Mouse (Mus musculus): ENCODE measurements around the gene Morc2b. TPM values are rescaled to one million over a fixed set of nuclear protein-coding genes. Genes with fewer than 3 reads are reported as not detected.

Gene Morc2b
- polyA plus RNA-seq, 1 experiment from 2014 or later, result not detected

DNA sequence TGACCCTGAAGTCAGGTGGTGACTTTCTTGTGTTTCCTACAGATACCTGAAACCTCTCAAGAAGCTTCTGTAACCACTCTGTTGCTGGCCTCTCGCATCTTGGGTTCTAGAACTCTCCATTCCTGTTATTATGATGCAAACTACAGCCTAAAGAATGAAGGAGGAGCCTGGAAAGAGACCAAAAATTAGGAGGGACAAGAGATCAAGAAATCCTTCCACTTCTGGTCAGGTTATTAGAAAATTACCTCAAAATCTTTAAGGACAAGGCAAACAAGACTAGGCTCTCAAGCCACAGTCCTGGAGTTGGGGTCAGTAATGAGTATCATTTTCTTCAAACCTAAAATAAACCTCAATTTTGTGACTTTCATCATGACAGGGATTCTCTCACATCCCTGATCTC lies 71.5 kb downstream of the Morc2b start, which contains the start of gene 4921501E09Rik:
Gene 4921501E09Rik, minus strand, starts transcription at position 101 of the 400 bp plus-strand sequence.
- DNase-seq (ENCODE audit: low spot score) (no peak), ATAC-seq (no peak)
- Histone ChIP-seq H3K9me3 (replicated peaks; ENCODE audit: control insufficient read depth, low read length) (no peaks in the 10 kb centered on the region), H3K9ac (ENCODE audit: low read length) (no peak within 1 kb of the TSS), H3K27me3 (replicated peaks; ENCODE audit: control insufficient read depth, insufficient read depth, low read length) (no peaks in the 10 kb centered on the region), H3K4me2 (ENCODE audit: low read length) (no peak within 1 kb of the TSS), H3K36me3 (ENCODE audit: control insufficient read depth, insufficient read depth, low read length) (no peaks in the 10 kb centered on the region), H3K27ac (ENCODE audit: low read depth, low read length) (no peak within 1 kb of the TSS), H3K4me3 (ENCODE audit: low read depth, low read length) (no peak within 1 kb of the TSS), H3K4me1 (ENCODE audit: control insufficient read depth, insufficient read depth, low read length) (no peaks in the 10 kb centered on the region)
- 51% methylated on average over 1 of the region's 1 CpGs for WGBS

Other genes starting within 250 kb of the Morc2b start
- gene Zfp870, start 248.0 kb downstream of the Morc2b start, polyA plus RNA-seq (2014; fragmentation: Nextera tagmentation; extraction: Ambion mirVana), result 8.5 and 10.9 TPM in 2 replicates
- gene Cyp4f14, start 222.3 kb downstream of the Morc2b start, polyA plus RNA-seq (2014; fragmentation: Nextera tagmentation; extraction: Ambion mirVana), result 0.10 TPM in 1 of 2 replicates, not detected in the other
- 3.6 and 4.5 TPM in 2 replicates for gene Cyp4f13, start 192.3 kb downstream of the Morc2b start, polyA plus RNA-seq (2014; fragmentation: Nextera tagmentation; extraction: Ambion mirVana)
- gene Zfp472, start 173.9 kb downstream of the Morc2b start, polyA plus RNA-seq (2014; fragmentation: Nextera tagmentation; extraction: Ambion mirVana), result 12.1 and 12.7 TPM in 2 replicates
- gene Zfp952, start 146.6 kb downstream of the Morc2b start, polyA plus RNA-seq (2014; fragmentation: Nextera tagmentation; extraction: Ambion mirVana), result 17.5 and 20.0 TPM in 2 replicates
- 25.5 and 29.9 TPM in 2 replicates for gene Zfp763, start 106.3 kb downstream of the Morc2b start, polyA plus RNA-seq (2014; fragmentation: Nextera tagmentation; extraction: Ambion mirVana)
- not detected in 2 replicates for gene 4921501E09Rik, start 71.6 kb downstream of the Morc2b start, polyA plus RNA-seq (2014; fragmentation: Nextera tagmentation; extraction: Ambion mirVana)
- 24.4 and 26.6 TPM in 2 replicates for gene Zfp563, start 50.4 kb downstream of the Morc2b start, polyA plus RNA-seq (2014; fragmentation: Nextera tagmentation; extraction: Ambion mirVana)
- not detected in 2 replicates for gene Olfr55, start 28.8 kb upstream of the Morc2b start, polyA plus RNA-seq (2014; fragmentation: Nextera tagmentation; extraction: Ambion mirVana)
- not detected in 2 replicates for gene Olfr239, start 51.6 kb upstream of the Morc2b start, polyA plus RNA-seq (2014; fragmentation: Nextera tagmentation; extraction: Ambion mirVana)
- not detected in 2 replicates for gene Olfr1564, start 82.0 kb upstream of the Morc2b start, polyA plus RNA-seq (2014; fragmentation: Nextera tagmentation; extraction: Ambion mirVana)
- 28.7 and 29.8 TPM in 2 replicates for gene Zfp955a, start 115.5 kb upstream of the Morc2b start, polyA plus RNA-seq (2014; fragmentation: Nextera tagmentation; extraction: Ambion mirVana)
- 0.04 TPM in 1 of 2 replicates, not detected in the other for gene Olfr63, start 125.0 kb upstream of the Morc2b start, polyA plus RNA-seq (2014; fragmentation: Nextera tagmentation; extraction: Ambion mirVana)
- gene Zfp955b, start 149.9 kb upstream of the Morc2b start, polyA plus RNA-seq (2014; fragmentation: Nextera tagmentation; extraction: Ambion mirVana), result 14.0 and 15.3 TPM in 2 replicates
- gene Zfp81, start 219.2 kb upstream of the Morc2b start, polyA plus RNA-seq (2014; fragmentation: Nextera tagmentation; extraction: Ambion mirVana), result 33.4 and 38.3 TPM in 2 replicates

Measured in forebrain, embryonic 14.5 days (tissue).